Mouse (Mus musculus): Measurements from ENCODE around the gene Bglap.
"Not testable (repeated sequence)": the region's sequence is repeated elsewhere in the genome, so short reads cannot be mapped to it uniquely, and the experiment has no call there.

GRCm38 (mm10) chr3:88378599-88378998 lies 5.7 kb downstream of the Bglap start, which contains the start of gene Bglap2:
- not testable (repeated sequence) for TF ChIP-seq CTCF (IDR thresholded peaks at IDR 0.05; ENCODE audit: borderline replicate concordance, extremely low read depth, insufficient read depth, insufficient read length); POLR2A (IDR thresholded peaks at IDR 0.05; ENCODE audit: borderline replicate concordance, extremely low read depth, insufficient read depth, insufficient read length, poor library complexity, severe bottlenecking)

All from brain, embryonic 14.5 days (tissue).